Mouse (Mus musculus) cerebellum, postnatal 25 days (tissue): ENCODE measurements around the gene Gtf3c6.

Experiments
- DNase-seq, 2 experiments: peaks; one replicate each; pipeline ENCODE4 v3.0.0; 2021; ENCODE audit warnings: mixed read lengths in 2 of 2

Gene Gtf3c6

DNA sequence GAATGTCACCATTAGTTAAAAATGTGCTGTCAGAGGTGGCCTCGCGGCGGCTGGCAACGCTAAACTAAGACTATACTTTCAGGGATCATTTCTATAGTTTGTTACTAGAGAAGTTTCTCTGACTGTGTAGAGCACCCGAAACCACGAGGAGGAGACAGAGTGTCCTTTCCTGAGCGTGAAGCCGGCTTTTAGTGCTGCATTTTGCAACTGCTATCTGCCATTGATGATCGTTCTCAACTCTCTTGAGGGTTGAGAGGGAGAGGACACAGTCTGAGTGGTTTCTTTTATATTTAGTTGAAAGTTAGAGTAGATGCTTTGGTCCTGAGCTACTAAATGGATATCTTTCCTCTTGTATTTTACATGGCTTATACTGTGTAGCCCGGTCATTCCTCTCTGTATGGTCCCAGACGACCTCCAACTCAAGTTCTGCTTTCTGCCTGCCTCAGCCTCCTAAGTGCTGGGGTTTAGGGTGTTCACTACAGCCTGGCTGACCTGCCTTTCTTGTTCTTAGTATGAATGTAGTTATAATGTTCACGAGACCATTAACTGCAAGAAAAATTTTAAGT, 576 bp upstream of the Gtf3c6 start:
- peak; percentile 22 to 43 for DNase-seq

DNA sequence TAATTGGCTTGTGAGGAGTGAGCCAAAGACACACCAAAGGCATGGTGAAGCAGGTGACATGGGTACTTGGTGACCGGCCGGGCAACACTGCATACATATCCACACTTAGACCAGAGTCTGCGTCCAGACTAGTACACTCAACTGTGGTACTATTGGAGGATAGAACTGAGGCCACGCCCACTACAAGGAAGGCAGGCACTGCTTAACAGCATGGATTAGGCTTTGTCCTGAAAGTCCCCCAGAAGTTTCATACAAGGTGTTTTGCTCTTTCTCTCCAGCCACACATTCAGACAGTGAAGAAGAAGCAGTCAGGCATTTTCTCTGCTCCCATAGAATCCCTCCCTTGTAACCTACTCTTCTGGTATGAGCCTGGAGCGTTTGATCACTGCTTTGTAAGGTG, 1.2 kb downstream of the Gtf3c6 start:
- DNase-seq = peak; percentile 34 to 66

- no peak for DNase-seq
These were observed 6.9 kb downstream of the Gtf3c6 start for GRCm38 (mm10) chr10:40250969-40251368.

DNA sequence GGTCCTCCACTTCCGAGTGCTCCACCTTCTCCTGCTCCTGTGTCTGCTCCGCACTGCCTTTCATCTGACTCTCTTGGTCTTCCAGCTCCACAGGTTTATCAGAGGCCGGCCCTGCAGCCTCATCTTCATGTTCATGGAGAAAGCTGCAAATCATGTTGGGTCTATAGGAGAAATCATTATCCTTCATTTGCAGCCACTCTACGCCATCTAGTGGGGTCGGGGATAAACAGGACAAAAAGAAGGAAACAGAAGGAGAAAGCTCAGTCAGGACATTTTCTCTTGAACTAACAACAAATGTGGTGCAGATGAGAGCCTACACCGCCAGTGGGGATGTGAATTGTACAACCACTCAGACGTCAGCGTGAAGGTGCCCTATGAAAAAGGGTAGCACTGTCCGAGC, 8.3 kb downstream of the Gtf3c6 start:
- no peak for DNase-seq

- DNase-seq = peak; percentile 13 to 17
These were observed 10.7 kb downstream of the Gtf3c6 start for GRCm38 (mm10) chr10:40247166-40247716.

DNA sequence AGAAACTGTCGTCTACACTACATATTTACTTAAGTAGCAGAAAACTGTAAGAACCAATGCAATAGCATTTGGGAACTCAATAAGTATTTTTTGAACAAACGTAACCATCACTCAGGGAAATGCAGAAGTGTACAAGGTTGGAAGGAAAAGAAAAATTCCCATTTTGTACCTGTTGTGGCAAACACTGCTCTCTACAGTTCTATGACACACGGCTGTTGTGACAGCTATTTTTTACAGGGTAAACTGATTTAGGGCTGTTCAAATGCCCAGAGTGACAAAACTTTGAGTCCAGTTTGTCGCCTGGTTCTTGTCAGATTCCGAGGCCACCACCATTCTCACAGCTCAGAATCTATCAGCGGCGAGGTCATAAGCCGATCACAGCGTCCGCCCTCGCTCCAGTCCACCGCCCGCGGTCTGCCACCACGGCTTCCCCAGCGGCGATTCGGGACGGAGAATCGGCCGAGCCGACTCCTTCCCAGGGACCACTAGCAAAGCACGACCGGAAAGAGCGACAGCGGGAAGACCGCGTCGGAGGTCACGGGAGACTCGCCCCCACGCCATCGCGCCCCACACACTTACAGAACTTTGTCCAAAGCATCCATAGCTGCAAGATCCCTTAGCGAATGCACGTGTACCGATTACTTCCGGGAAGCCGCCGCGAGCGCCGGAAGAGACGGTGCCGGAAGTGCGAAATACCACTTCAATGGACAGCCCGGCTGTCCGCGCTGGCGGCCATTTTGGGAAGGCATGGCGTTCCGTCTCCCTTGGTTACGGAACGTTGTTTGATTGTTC, 11.3 kb downstream of the Gtf3c6 start, which contains the start of gene Rpf2:
Gene Rpf2, minus strand, starts transcription at position 663 of the 792 bp plus-strand sequence.
- peak; percentile 83 to 90 for DNase-seq

GRCm38 (mm10) chr10:40237826-40238225, 20.1 kb downstream of the Gtf3c6 start:
- no peak for DNase-seq

DNA sequence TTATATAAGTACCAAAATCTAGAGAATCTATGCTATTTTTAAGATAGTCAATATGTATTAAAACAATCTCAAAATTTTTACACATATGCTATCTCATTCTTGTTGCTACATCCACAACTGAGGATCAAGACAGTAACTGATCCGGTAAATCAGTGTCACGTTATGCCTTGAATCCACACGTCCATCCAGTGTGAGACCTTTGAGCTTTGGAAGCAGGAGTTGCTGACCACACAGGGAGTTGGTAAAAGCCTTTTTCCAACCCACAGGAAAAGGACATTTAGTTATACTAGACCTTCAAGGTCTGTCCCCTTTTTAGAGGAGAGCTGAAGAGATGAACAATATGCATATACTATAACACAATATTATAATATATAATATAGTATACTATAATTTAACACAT, 24.7 kb downstream of the Gtf3c6 start:
- DNase-seq = no peak

GRCm38 (mm10) chr10:40232442-40232841, 25.5 kb downstream of the Gtf3c6 start:
- no peak for DNase-seq

DNA sequence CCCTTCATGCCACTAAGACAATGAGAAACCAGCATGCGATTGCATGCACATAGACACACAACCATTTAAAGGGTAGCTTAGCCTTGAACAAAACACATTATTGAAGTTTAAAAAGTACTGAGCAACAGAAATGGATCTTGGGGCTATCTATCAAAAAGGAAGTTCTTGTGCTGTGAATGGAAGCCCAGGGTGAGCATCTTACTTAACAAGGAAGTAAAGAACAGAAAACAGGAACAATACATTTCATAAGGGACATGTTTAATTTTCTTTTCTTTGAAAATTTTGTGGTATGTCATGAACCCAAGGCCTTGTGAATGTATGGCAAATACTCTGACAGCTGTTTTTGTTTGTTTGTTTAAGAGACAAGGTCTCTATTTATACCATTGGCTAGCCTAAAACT, 28.2 kb downstream of the Gtf3c6 start:
- DNase-seq = no peak

- DNase-seq = peak in 1 of 2 experiments; percentile 30
These were observed 30.1 kb downstream of the Gtf3c6 start for GRCm38 (mm10) chr10:40227660-40228303.

DNA sequence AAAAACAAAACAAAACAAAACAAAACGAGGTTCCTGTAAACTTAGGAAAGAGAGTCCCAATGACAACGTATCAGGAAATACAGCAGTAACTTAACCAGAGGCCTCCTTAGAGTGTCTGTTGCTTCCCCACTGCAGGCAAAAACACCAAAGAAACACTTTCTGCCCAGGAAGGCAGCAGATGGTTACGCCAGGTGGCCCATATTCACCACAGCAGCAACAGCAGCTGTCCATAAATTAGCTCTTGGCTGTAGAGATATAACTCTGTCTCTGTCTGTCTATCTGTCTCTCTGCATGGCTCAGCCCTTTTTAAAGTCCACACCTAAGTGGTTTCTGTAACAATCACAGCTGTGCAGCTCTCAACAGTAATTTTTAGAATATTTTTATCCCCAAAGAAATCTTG, 39.0 kb downstream of the Gtf3c6 start:
- DNase-seq = no peak

DNA sequence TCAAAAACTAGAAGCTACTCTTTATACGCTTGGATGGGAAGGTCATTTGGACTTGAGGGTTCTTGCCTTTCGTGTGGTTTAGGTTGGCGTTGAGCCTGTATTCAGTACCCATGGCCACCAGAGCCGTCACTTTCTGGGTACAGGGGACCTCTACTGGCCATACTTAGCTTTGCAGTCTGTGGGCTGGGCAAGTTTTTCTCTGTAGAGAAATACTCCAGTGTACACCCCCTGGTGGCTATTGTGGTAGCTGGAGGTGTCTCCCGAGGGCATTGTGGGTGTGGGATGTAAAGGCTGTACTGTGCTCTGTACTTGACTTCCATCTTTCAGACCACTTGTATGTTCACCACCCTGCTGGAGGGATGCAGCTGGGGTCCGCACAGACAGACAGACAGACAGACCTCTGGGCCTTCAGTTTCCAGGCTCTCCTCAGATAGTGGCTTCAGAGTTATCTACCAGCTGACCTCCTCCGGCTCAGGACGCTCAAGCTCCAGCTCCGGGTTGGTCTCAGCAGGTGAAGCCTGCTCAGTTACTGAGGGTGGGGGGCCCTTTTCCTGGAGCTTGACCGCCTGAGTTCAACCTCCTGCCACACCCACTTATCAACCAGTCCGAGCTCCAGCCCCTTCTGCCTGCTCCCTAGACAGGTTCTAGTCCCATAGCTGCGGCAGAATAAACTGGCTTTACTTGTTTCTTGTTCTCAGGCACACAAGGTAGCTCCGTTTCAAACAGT, 45.3 kb downstream of the Gtf3c6 start:
- peak; percentile 84 to 89 for DNase-seq
